Comparison of ENCODE assay signal across 8 mouse cellular contexts in the genomic region with DNA sequence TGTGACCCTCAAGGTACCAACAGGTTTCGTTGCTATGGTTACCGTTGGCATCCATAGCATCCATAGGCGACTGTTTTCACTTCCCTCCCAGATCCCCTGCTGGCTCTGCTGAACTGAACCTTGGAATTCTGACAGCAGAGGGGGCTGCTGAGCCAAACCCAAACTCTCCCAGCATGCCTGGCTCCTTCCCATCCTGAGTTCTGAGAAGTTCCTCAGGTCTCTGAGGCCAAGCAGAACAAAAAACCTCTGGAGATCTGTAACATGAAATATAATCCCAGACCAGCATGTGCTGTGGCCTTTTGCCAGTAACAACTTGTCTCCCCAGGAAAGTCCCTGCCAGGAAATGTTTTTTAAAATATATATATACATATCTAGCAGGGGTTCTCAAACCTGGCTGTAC. TPM values are rescaled to one million over a fixed set of nuclear protein-coding genes. Genes with fewer than 3 reads are reported as not detected.
DNase-seq lines count a peak whose midpoint lies in the region; ATAC-seq and TF ChIP-seq lines count a peak whose summit lies in the region.
"Had no signal": no experiment of that assay in that cellular context is flagged by ENCODE, and none has a peak within 500 bp of the region (broad histone marks: within the 10 kb centered on the region; RNA-seq: fewer than 3 reads in every experiment).

No protein-coding gene starts in this region.

- H3K9me3 ChIP-seq in E14TG2a.4 (ENCODE audit: low read length) = no peaks in the 10 kb centered on the region

- no peaks in the 10 kb centered on the region for H3K36me3 ChIP-seq in E14TG2a.4 (ENCODE audit: insufficient read depth, low read length)

- ATAC-seq in hematopoietic stem cell, adult 5-6 weeks (replicated peaks in 1 of 2; ENCODE audit: insufficient read depth in 1 of 2, low FRiP score in 2 of 2, low TSS enrichment in 1 of 2, low read depth in 1 of 2, poor library complexity in 2 of 2, severe bottlenecking in 2 of 2) = peak; percentile 85 to 88

- H3K27me3 ChIP-seq in E14TG2a.4 (ENCODE audit: insufficient read depth, low read length) = no peaks in the 10 kb centered on the region

- TF ChIP-seq CTCF in E14TG2a.4 (conservative IDR thresholded peaks at IDR 0.05; ENCODE audit: low read length) = peak; percentile 69

- peak; percentile 67 to 76 for DNase-seq in adrenal gland, adult 18-20 months (ENCODE audit: low spot score in 2 of 2)
- peak; percentile 34 for DNase-seq in fibroblast of lung, adult 2 months (ENCODE audit: low read depth)
- DNase-seq in left cerebral cortex, adult 11 months (ENCODE audit: low spot score) = peak; percentile 47
- peak; percentile 88 for DNase-seq in lung, postnatal 36 days
- DNase-seq in spleen, postnatal 14 days (ENCODE audit: low spot score in 2 of 2) = peak; percentile 48 to 64

- peaks cover 27% of the 10 kb centered on the region for H3K4me1 ChIP-seq in E14TG2a.4 (replicated peaks; ENCODE audit: low read depth, low read length)

- no peak overlapping the region for H3K4me3 ChIP-seq in E14TG2a.4 (replicated peaks; ENCODE audit: low read length)
- H3K4me3 ChIP-seq: myocyte had no signal

RNA-seq across cellular contexts. Expression of gene Clint1, which starts 56.1 kb away (rescaled TPM):
- 10 to 100 TPM; 66.4 to 90.8 TPM for total RNA-seq in adrenal gland, adult 18-20 months (2021)
- total RNA-seq in hematopoietic stem cell, adult 5-6 weeks (2017) = 126 and 161 TPM in 2 replicates

Comparison
In these comparisons a context has a peak if more than half of its experiments do, and no peak if none do; other contexts are left out.
1. DNase-seq: peak in every context shown above with its lines; median percentile 88 in lung, postnatal 36 days; 72 in adrenal gland, adult 18-20 months; 56 in spleen, postnatal 14 days; 47 in left cerebral cortex, adult 11 months; 34 in fibroblast of lung, adult 2 months.